Mouse (Mus musculus) liver, postnatal 0 days (tissue): ENCODE measurements around the gene Agl. TPM values are rescaled to one million over a fixed set of nuclear protein-coding genes. Genes with fewer than 3 reads are reported as not detected.

Source experiments
- ATAC-seq: fragments of 200-750 bp; cut with Nextera tagmentation; 2 replicates; pipeline ENCODE4 v1.8.0; 2017; ENCODE audit warnings: mild to moderate bottlenecking, moderate library complexity
- DNase-seq: peaks from one replicate; pipeline ENCODE4 v3.0.0-alpha.2; 2016
- H3K27ac ChIP-seq: fragments of 300-500 bp; sonication (generic); 2 replicates; pipeline ENCODE4 v1.5.1; 2014; ENCODE audit warnings: antibody characterized with exemption, moderate library complexity, mild to moderate bottlenecking, low read depth
- H3K27me3 ChIP-seq: fragments of 300-500 bp; sonication (generic); 2 replicates; pipeline ENCODE4 v1.6.1; 2014; ENCODE audit warnings: low read length, control low read depth, mixed read lengths; ENCODE audit not compliant: insufficient read depth
- H3K36me3 ChIP-seq: fragments of 300-500 bp; sonication (generic); replicated peaks from 2 replicates; pipeline ENCODE4 v1.6.1; 2014; ENCODE audit warnings: mild to moderate bottlenecking, control low read depth, low read length, moderate library complexity, mixed read lengths; ENCODE audit not compliant: insufficient read depth
- H3K4me1 ChIP-seq: fragments of 300-500 bp; sonication (generic); 2 replicates; pipeline ENCODE4 v1.6.1; 2014; ENCODE audit warnings: antibody characterized with exemption, mild to moderate bottlenecking, control low read depth; ENCODE audit not compliant: insufficient read depth
- H3K4me2 ChIP-seq: fragments of 300-500 bp; sonication (generic); 2 replicates; pipeline ENCODE4 v1.6.1; 2014; ENCODE audit warnings: low read depth, mild to moderate bottlenecking, low read length, moderate library complexity, mixed read lengths
- H3K4me3 ChIP-seq: fragments of 300-500 bp; sonication (generic); 2 replicates; pipeline ENCODE4 v1.5.1; 2014; ENCODE audit warnings: low read depth, low read length
- H3K9ac ChIP-seq: fragments of 300-500 bp; sonication (generic); replicated peaks from 2 replicates; pipeline ENCODE4 v1.6.1; 2014; ENCODE audit warnings: mild to moderate bottlenecking, moderate library complexity
- H3K9me3 ChIP-seq: fragments of 300-500 bp; sonication (generic); 2 replicates; pipeline ENCODE4 v1.6.1; 2016; ENCODE audit warnings: mild to moderate bottlenecking, control low read depth, low read length, mixed read lengths
- CTCF ChIP-seq: sonication (generic); IDR thresholded peaks from 2 replicates; pipeline ENCODE4 v1.5.1; 2016; ENCODE audit warnings: antibody characterized with exemption, low read depth
- EP300 ChIP-seq: IDR thresholded peaks from 2 replicates; pipeline ENCODE4 v1.6.1; 2016; ENCODE audit warnings: antibody characterized with exemption, low read depth, mild to moderate bottlenecking
- WGBS: fragments of 180-500 bp; shearing (Covaris S2); extraction: QIAGEN DNeasy Blood & Tissue Kit; methylation state at CpG from one replicate; pipeline ENCODE4 v1.1.7; 2014; ENCODE audit not compliant: insufficient replicate concordance; 5-methylcytosine and 5-hydroxymethylcytosine counted together
- polyA plus RNA-seq: library from polyadenylated mRNA; unstranded; fragments of >200 nt; fragmentation: Nextera tagmentation; extraction: Ambion mirVana; gene quantifications from 2 replicates; pipeline ENCODE4 v1.2.1, GENCODE M21; 2015

Gene Agl
- polyA plus RNA-seq, 1 experiment from 2014 or later, result 8.4 TPM

GRCm38 (mm10) chr3:116703835-116704234, 104.1 kb downstream of the Agl start:
- H3K9me3 ChIP-seq, result no peaks in the 10 kb centered on the region
- DNase-seq, result peak; percentile 35
- peak; percentile 83 for ATAC-seq
- H3K27ac ChIP-seq, result 0 out of 2 replicates have a peak overlapping the region, but pooled peaks have one; percentile 23
- TF ChIP-seq CTCF (peak; percentile 42), EP300 (no peak)
- H3K4me2 ChIP-seq, result no peak overlapping the region
- no peak overlapping the region for H3K9ac ChIP-seq
- H3K4me1 ChIP-seq, result 0 out of 2 replicates have a peak, but pooled peaks cover 3% of the 10 kb centered on the region
- no peak overlapping the region for H3K4me3 ChIP-seq
- H3K27me3 ChIP-seq, result no peaks in the 10 kb centered on the region
- peaks cover 6% of the 10 kb centered on the region; the same call in 1 of the 2 replicates for H3K36me3 ChIP-seq
- 77% methylated on average over 5 of the region's 5 CpGs for WGBS

- Histone ChIP-seq H3K4me1 (0 out of 2 replicates have a peak, but pooled peaks cover 3% of the 10 kb centered on the region), H3K9me3 (no peaks in the 10 kb centered on the region), H3K4me3 (no peak overlapping the region), H3K27me3 (no peaks in the 10 kb centered on the region), H3K36me3 (peaks cover 6% of the 10 kb centered on the region; the same call in 1 of the 2 replicates), H3K4me2 (no peak overlapping the region), H3K9ac (no peak overlapping the region), H3K27ac (no peak overlapping the region)
- TF ChIP-seq EP300 (no peak), CTCF (no peak)
- DNase-seq (no peak), ATAC-seq (no peak)
- 75% methylated on average over 1 of the region's 1 CpGs for WGBS
These were observed 105.2 kb downstream of the Agl start for GRCm38 (mm10) chr3:116702647-116703272.

GRCm38 (mm10) chr3:116701601-116702000, 106.4 kb downstream of the Agl start:
- Histone ChIP-seq H3K4me2 (no peak overlapping the region), H3K27ac (no peak overlapping the region), H3K9me3 (no peaks in the 10 kb centered on the region), H3K4me1 (0 out of 2 replicates have a peak, but pooled peaks cover 3% of the 10 kb centered on the region), H3K27me3 (no peaks in the 10 kb centered on the region), H3K36me3 (peaks cover 2% of the 10 kb centered on the region; the same call in 1 of the 2 replicates), H3K4me3 (no peak overlapping the region), H3K9ac (no peak overlapping the region)
- ATAC-seq, result no peak
- 89% methylated on average over 4 of the region's 4 CpGs for WGBS
- no peak for TF ChIP-seq CTCF
- no peak for TF ChIP-seq EP300
- DNase-seq, result no peak

DNA sequence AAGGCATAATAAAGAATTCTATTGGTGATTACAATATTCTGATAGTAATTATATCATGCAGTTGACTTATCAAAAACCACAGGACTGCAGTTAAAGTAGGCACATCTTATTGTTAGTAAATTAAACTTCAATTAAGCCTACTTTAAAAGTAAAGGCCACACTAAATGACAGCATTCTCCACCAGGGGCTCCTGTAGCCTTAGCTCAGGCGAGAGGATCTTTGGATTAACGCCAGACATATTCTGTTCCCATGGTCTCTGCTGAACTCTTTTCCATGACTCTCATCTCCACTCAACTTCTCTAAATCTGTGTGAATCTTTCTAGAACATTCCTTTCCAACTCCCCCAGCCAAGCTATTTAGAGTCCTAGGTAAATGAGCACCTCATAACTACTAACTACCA, 109.2 kb downstream of the Agl start:
- 63% methylated on average over 2 of the region's 2 CpGs for WGBS
- ATAC-seq (no peak), DNase-seq (no peak)
- Histone ChIP-seq H3K9ac (no peak overlapping the region), H3K27me3 (no peaks in the 10 kb centered on the region), H3K9me3 (no peaks in the 10 kb centered on the region), H3K27ac (no peak overlapping the region), H3K4me1 (0 out of 2 replicates have a peak, but pooled peaks cover 6% of the 10 kb centered on the region), H3K36me3 (peaks cover 3% of the 10 kb centered on the region; the same call in 1 of the 2 replicates), H3K4me3 (no peak overlapping the region), H3K4me2 (no peak overlapping the region)
- TF ChIP-seq CTCF (peak; percentile 24; the same call in 1 of the 2 replicates), EP300 (no peak)

GRCm38 (mm10) chr3:116695666-116695985, 112.3 kb downstream of the Agl start:
- ATAC-seq (no peak), DNase-seq (no peak)
- Histone ChIP-seq H3K9ac (no peak overlapping the region), H3K27ac (no peak overlapping the region), H3K9me3 (no peaks in the 10 kb centered on the region), H3K4me1 (peaks cover 8% of the 10 kb centered on the region; the same call in 1 of the 2 replicates), H3K4me3 (no peak overlapping the region), H3K4me2 (peak overlapping the region; percentile 56), H3K36me3 (peaks cover 5% of the 10 kb centered on the region; the same call in 1 of the 2 replicates), H3K27me3 (no peaks in the 10 kb centered on the region)
- TF ChIP-seq EP300 (no peak), CTCF (no peak)
- WGBS, result 61% methylated on average over 2 of the region's 2 CpGs

GRCm38 (mm10) chr3:116694955-116695665, 112.9 kb downstream of the Agl start:
- Histone ChIP-seq H3K4me2 (peak overlapping the region; percentile 56), H3K9me3 (no peaks in the 10 kb centered on the region), H3K4me1 (peaks cover 8% of the 10 kb centered on the region; the same call in 1 of the 2 replicates), H3K36me3 (peaks cover 5% of the 10 kb centered on the region; the same call in 1 of the 2 replicates), H3K9ac (peak overlapping the region; percentile 50; the same call in 1 of the 2 replicates), H3K27me3 (no peaks in the 10 kb centered on the region), H3K27ac (peak overlapping the region; percentile 82), H3K4me3 (no peak overlapping the region)
- peak; percentile 52 for ATAC-seq
- DNase-seq, result no peak
- TF ChIP-seq CTCF (no peak), EP300 (no peak)
- WGBS, result 61% methylated on average over 8 of the region's 8 CpGs
